Mouse (Mus musculus): ENCODE results near the gene Pgf.

The Pgf gene

DNA sequence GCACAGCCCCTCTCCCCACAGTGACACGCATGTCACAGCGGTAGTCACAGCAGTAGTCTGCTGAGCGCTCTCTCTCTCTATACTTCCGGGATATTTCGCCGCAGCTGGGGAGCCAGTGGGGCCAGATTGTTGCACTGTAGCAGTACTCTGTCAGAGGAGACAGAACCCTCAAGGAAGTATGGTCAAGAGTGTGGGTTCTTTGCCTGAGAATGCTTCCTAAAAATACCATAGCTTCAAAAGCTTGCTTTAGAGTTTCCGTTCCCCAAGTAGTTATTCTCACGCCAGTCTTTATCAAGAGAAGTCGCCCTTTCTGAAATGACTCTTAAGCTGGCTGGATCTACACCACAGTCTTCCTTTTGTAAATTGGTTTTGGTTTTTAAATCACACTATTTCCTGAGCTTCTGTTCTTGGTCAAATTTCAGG lies 54.5 kb downstream of the Pgf start:
- DNase-seq (ENCODE audit: low spot score) = peak; percentile 66

- DNase-seq (ENCODE audit: low spot score) = no peak
Measured at GRCm38 (mm10) chr12:85121806-85122459, 55.7 kb downstream of the Pgf start.
